Mouse (Mus musculus): ENCODE results near the gene Rps29. TPM values are rescaled to one million over a fixed set of nuclear protein-coding genes. Genes with fewer than 3 reads are reported as not detected.
"Not testable (repeated sequence)": the region's sequence is repeated elsewhere in the genome, so short reads cannot be mapped to it uniquely, and the experiment has no call there.

The Rps29 gene
- polyA plus RNA-seq (2016; fragmentation: Nextera tagmentation; extraction: Ambion mirVana): 1,159 and 1,322 TPM in 2 replicates

DNA sequence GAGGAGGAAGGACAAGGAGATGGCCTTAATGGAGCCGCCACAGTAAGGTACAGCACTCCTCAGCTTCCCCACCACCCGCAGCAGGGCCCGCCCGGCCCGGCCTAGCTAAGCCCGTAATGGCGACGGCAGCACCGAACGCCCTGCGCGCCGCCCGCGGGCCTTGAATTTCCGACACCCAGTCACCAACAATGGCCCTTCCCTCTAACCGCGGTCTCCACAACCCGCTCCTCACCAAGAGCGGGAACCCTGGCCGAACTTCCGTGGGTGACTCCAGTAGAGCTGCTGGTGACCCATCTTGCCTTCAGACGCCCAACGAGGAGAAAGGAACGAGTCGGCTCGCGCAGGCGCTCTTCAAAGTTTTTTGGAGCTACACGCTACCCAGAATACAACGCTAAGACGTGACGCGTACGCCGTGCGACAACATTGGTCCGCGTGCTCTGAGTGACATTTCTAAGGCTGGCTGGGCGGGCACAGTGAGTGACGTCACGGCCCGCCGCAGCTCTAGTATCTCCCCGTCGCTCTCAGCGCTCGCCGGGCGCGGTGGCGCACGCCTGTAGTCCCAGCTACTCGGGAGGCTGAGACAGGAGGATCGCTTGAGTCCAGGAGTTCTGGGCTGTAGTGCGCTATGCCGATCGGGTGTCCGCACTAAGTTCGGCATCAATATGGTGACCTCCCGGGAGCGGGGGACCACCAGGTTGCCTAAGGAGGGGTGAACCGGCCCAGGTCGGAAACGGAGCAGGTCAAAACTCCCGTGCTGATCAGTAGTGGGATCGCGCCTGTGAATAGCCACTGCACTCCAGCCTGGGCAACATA lies at the start of gene Rps29:
Gene Rps29 (minus strand): TSS at position 422 of the 813 bp plus-strand sequence.
- peak within 1 kb of the TSS; percentile 83 for H3K4me3 ChIP-seq
- peak within 1 kb of the TSS; percentile 97 for H3K27ac ChIP-seq (replicated peaks)
- peaks cover 29% of the 10 kb centered on the region for H3K36me3 ChIP-seq
- H3K27me3 ChIP-seq (ENCODE audit: low read depth, poor library complexity, severe bottlenecking); H3K4me1 ChIP-seq; H3K9me3 ChIP-seq (replicated peaks): not testable (repeated sequence)
- under 1% methylated on average over 59 of the region's 68 CpGs for WGBS
- DNase-seq (ENCODE audit: low spot score): peak; percentile 99

- 87% methylated on average over 2 of the region's 2 CpGs for WGBS
- Histone ChIP-seq H3K4me1 (peaks cover 5% of the 10 kb centered on the region; the same call in 1 of the 2 replicates), H3K9me3 (replicated peaks) (no peaks in the 10 kb centered on the region), H3K27ac (replicated peaks) (no peak overlapping the region), H3K27me3 (ENCODE audit: low read depth, poor library complexity, severe bottlenecking) (no peaks in the 10 kb centered on the region), H3K4me3 (no peak overlapping the region), H3K36me3 (peaks cover 89% of the 10 kb centered on the region)
- no peak for DNase-seq (ENCODE audit: low spot score)
Measured at GRCm38 (mm10) chr12:69208520-69208919, 49.5 kb upstream of the Rps29 start.

DNA sequence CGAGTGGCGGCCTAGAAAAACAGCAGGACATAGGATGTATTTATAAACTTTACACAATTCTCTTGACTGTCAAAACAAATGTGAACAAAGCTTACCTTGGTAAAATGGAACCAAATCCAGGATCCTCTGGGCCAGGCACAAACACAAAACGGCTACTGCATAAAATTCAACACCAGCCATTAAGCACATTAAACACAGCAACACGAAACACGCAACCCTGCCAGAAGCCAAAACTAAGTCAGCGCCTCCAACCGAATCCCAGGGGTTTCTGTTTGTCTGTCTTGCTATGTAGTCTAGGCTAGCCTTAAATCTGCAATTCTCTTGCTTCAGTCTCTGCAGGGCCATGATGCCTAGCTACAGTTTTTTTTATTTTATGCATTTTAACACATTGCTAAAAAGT lies 48.9 kb upstream of the Rps29 start:
- Histone ChIP-seq H3K4me1 (peaks cover 5% of the 10 kb centered on the region; the same call in 1 of the 2 replicates), H3K4me3 (no peak overlapping the region), H3K9me3 (replicated peaks) (no peaks in the 10 kb centered on the region), H3K36me3 (peaks cover 89% of the 10 kb centered on the region), H3K27ac (replicated peaks) (no peak overlapping the region), H3K27me3 (ENCODE audit: low read depth, poor library complexity, severe bottlenecking) (no peaks in the 10 kb centered on the region)
- DNase-seq (ENCODE audit: low spot score): no peak
- 92% methylated on average over 7 of the region's 7 CpGs for WGBS

DNA sequence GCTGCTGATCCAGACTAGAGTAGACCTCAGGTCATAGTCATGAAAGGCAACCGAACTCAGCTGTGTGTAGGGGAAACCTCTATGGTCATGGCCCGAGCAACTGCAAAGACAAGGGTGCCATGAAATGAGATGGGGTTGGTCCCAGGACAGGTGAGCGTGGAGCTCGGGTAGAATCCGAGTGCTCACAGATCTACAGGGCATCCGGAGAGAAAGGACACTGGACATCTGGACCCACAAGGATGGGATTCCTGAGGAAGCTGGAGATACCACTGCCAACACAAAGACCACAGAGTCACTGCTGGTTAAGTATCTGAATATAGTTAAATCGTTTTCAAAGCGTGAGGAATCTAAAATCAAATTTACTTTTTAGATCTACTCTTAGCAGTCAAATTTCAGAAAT lies 48.4 kb upstream of the Rps29 start:
- no peak for DNase-seq (ENCODE audit: low spot score)
- Histone ChIP-seq H3K36me3 (peaks cover 89% of the 10 kb centered on the region), H3K9me3 (replicated peaks) (no peaks in the 10 kb centered on the region), H3K27me3 (ENCODE audit: low read depth, poor library complexity, severe bottlenecking) (no peaks in the 10 kb centered on the region), H3K27ac (replicated peaks) (no peak overlapping the region), H3K4me1 (peaks cover 5% of the 10 kb centered on the region; the same call in 1 of the 2 replicates), H3K4me3 (no peak overlapping the region)
- 94% methylated on average over 8 of the region's 8 CpGs for WGBS

DNA sequence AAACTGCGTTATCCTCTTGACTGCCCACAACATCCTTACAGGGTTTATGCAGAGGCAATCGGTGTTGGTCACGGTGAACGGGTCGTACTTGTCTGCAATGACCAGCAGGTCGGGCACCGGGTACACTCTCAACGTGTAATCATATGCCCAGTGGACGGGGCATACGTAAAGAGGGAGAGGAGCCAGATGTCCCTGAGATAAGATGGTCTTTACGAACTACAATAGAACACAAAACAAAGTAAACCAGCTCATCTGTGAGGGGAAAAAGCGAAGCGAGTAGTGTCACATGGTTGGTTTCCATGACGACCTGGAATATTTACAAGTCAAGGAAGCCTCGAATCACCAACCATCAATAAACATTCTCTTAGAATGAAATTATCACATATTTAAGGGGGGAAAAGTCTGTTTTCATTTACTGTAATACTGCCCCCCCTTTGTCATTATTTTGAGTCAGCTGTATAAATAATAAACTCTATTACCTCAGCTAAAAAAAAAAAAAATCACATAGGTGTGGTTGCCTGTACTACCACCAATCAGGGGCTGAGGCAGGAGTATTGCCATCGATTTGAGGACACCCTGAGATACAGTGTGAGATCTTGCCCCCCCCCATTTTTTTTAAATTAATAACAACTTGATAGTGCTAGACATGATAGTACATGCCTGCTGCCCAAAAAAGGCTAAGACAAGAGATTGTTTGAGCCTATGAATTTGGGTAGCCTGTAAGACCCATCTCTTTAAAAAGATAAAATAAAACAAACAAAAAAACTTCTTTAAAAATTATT lies 45.3 kb upstream of the Rps29 start, which contains the start of gene Gm49384:
Gene Gm49384 (minus strand): TSS at position 216 of the 782 bp plus-strand sequence.
- Histone ChIP-seq H3K4me3 (no peak within 1 kb of the TSS), H3K27me3 (ENCODE audit: low read depth, poor library complexity, severe bottlenecking) (no peaks in the 10 kb centered on the region), H3K27ac (replicated peaks) (no peak within 1 kb of the TSS), H3K9me3 (replicated peaks) (no peaks in the 10 kb centered on the region), H3K4me1 (peaks cover 5% of the 10 kb centered on the region; the same call in 1 of the 2 replicates), H3K36me3 (peaks cover 88% of the 10 kb centered on the region)
- 81% methylated on average over 16 of the region's 16 CpGs for WGBS
- DNase-seq (ENCODE audit: low spot score): no peak

DNA sequence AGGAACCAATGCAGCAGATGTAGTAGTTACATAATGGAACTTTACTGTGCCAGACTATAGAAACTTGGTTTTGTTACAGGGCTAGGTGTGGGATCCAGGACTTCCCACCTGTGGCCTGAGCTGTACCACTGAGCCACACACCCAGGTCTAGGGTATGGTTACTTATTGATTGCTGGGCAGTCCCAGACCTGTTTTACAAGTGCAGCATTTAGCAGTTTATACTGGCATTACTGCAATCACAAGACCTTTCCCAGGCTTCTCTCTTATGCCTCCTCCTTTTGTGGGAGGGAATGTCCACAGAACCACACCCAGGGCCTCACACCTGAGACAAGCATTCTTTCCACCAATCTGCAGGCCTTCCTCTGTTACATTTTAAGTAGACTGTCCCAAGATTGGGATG lies 40.0 kb upstream of the Rps29 start:
- Histone ChIP-seq H3K4me1 (peaks cover 33% of the 10 kb centered on the region), H3K27ac (replicated peaks) (no peak overlapping the region), H3K4me3 (peak overlapping the region; percentile 96), H3K27me3 (ENCODE audit: low read depth, poor library complexity, severe bottlenecking) (no peaks in the 10 kb centered on the region), H3K36me3 (peaks cover 53% of the 10 kb centered on the region), H3K9me3 (replicated peaks) (no peaks in the 10 kb centered on the region)
- DNase-seq (ENCODE audit: low spot score): no peak

- Histone ChIP-seq H3K36me3 (peaks cover 50% of the 10 kb centered on the region), H3K4me1 (peaks cover 31% of the 10 kb centered on the region), H3K4me3 (peak within 1 kb of the TSS; percentile 96), H3K9me3 (replicated peaks) (no peaks in the 10 kb centered on the region), H3K27me3 (ENCODE audit: low read depth, poor library complexity, severe bottlenecking) (no peaks in the 10 kb centered on the region), H3K27ac (replicated peaks) (peak within 1 kb of the TSS; percentile 92)
- WGBS: under 1% methylated on average over 18 of the region's 18 CpGs
- peak; percentile 83 for DNase-seq (ENCODE audit: low spot score)
Measured at GRCm38 (mm10) chr12:69198164-69198535, 39.2 kb upstream of the Rps29 start, which contains the start of gene Dnaaf2. Dnaaf2 (minus strand) TSS chr12:69198429.

GRCm38 (mm10) chr12:69197378-69198163 lies 38.6 kb upstream of the Rps29 start:
- Histone ChIP-seq H3K4me3 (peak overlapping the region; percentile 96), H3K27ac (replicated peaks) (peak overlapping the region; percentile 92), H3K27me3 (ENCODE audit: low read depth, poor library complexity, severe bottlenecking) (no peaks in the 10 kb centered on the region), H3K9me3 (replicated peaks) (no peaks in the 10 kb centered on the region), H3K36me3 (peaks cover 50% of the 10 kb centered on the region), H3K4me1 (peaks cover 31% of the 10 kb centered on the region)
- peak; percentile 69 for DNase-seq (ENCODE audit: low spot score)
- under 1% methylated on average over 94 of the region's 94 CpGs for WGBS

GRCm38 (mm10) chr12:69196444-69197377 lies 37.7 kb upstream of the Rps29 start, which contains the start of gene Gm49383:
Gm49383 (minus strand) TSS chr12:69197104.
- peak; percentile 80 for DNase-seq (ENCODE audit: low spot score)

GRCm38 (mm10) chr12:69192637-69193036 lies 33.7 kb upstream of the Rps29 start:
- no peaks in the 10 kb centered on the region for H3K27me3 ChIP-seq (ENCODE audit: low read depth, poor library complexity, severe bottlenecking)
- 93% methylated on average over 2 of the region's 2 CpGs for WGBS
- H3K4me3 ChIP-seq: no peak overlapping the region
- peaks cover 16% of the 10 kb centered on the region for H3K4me1 ChIP-seq
- H3K27ac ChIP-seq (replicated peaks): no peak overlapping the region
- no peaks in the 10 kb centered on the region; the same call in 1 of the 2 replicates for H3K9me3 ChIP-seq (replicated peaks)
- H3K36me3 ChIP-seq: peaks cover 60% of the 10 kb centered on the region
- DNase-seq (ENCODE audit: low spot score): no peak

More at GRCm38 (mm10) chr12:69196444-69197377, 37.7 kb upstream of the Rps29 start, which contains the start of gene Gm49383:
- Histone ChIP-seq H3K36me3 (peaks cover 50% of the 10 kb centered on the region), H3K9me3 (replicated peaks) (no peaks in the 10 kb centered on the region), H3K4me1 (peaks cover 31% of the 10 kb centered on the region), H3K4me3 (peak within 1 kb of the TSS; percentile 96), H3K27ac (replicated peaks) (peak within 1 kb of the TSS; percentile 92), H3K27me3 (ENCODE audit: low read depth, poor library complexity, severe bottlenecking) (no peaks in the 10 kb centered on the region)
- under 1% methylated on average over 75 of the region's 75 CpGs for WGBS

DNA sequence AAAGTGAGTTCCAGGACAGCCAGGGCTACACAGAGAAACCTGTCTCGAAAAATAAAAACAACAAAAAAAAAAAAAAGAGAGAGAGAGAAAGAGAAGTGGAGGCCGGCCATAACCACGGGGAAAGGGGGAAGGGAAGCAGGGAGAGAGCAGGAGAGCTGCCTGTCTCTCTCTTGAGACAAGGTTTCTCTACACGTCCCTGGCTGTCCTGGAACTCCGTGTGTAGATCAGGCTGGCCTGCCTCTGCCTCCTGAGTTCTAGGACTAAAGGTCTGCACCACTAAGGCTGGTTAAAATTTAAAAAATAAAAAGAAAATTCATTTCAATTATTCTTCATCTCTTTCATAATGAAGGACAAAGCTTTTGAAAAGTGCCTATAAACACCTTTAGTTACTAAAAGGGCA lies 32.4 kb upstream of the Rps29 start:
- no peak overlapping the region for H3K4me3 ChIP-seq
- H3K9me3 ChIP-seq (replicated peaks): no peaks in the 10 kb centered on the region; the same call in 1 of the 2 replicates
- no peak overlapping the region for H3K27ac ChIP-seq (replicated peaks)
- H3K36me3 ChIP-seq: peaks cover 66% of the 10 kb centered on the region
- peaks cover 23% of the 10 kb centered on the region for H3K4me1 ChIP-seq
- DNase-seq (ENCODE audit: low spot score): no peak
- WGBS: 88% methylated on average over 5 of the region's 5 CpGs
- H3K27me3 ChIP-seq (ENCODE audit: low read depth, poor library complexity, severe bottlenecking): no peaks in the 10 kb centered on the region
